Mouse (Mus musculus): Measurements from ENCODE around the gene 1520401A03Rik.

1520401A03Rik gene

GRCm38 (mm10) chr17:23742210-23742793 lies 19.7 kb upstream of the 1520401A03Rik start:
- DNase-seq: no peak

DNA sequence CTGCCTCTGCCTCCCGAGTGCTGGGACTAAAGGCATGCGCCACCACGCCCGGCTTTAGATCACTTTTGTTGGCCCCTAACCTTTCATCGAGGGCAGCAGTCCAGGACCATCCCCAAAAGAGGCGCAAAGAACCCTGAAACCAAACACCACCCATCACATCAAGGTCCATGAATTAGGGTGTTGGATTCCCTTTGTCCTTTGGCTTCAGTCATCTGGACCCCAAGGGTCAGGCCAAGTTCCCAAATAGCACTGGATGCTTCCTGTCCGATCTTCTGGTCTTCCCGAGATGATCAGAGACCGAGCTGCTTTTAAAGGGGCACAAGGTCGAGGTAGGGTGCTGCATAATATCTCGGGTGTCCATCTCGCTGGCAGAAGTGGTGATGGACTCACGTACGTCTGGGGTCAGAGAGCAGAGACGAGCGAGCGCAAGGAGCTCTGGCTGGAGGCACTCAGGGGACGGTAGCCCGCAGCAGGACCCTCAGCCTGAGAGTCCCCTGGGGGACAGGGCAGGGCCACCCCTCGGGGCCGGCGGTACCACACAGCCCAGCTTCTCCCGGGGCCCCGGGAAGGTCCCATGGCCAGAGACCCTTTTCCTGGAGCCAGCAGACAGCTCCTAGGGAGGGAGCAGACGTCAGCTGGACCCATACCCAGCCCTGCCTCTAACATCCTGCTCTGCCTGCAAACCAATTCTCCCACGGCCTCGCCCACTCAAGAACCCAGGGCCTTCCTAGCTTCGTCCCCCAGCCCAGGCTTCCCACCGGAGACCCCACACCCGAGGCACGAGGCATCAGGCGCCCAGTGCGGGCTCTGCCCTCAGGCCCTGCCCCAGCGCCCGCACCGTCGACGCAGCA lies 19.0 kb upstream of the 1520401A03Rik start:
- no peak for DNase-seq

DNA sequence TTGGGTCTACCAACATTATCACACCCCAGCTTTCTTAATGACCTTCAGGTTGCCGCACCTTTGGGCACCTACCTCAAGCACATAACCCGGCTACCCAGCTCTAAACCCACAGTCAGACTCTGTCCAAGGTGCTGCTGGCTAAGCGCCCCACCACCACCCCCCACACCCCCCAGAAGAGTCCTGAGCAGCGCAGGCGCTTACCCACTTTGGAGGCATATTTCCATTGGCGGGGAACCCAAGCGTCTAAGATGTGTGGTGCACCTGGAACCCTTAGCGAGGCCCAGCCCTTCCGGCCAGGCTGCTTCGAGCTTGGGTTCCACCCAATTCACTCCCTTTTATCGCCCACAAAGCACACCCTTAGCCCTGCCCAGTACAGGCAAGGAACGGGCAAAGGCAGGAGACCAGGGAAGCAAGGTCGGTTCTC lies 18.0 kb upstream of the 1520401A03Rik start, which contains the start of gene Paqr4:
Paqr4 (minus strand) TSS at position 270 of the 424 bp plus-strand sequence.
- DNase-seq: peak; percentile 51

- peak; percentile 91 for DNase-seq
These were observed 17.6 kb upstream of the 1520401A03Rik start for GRCm38 (mm10) chr17:23740136-23740584.

DNA sequence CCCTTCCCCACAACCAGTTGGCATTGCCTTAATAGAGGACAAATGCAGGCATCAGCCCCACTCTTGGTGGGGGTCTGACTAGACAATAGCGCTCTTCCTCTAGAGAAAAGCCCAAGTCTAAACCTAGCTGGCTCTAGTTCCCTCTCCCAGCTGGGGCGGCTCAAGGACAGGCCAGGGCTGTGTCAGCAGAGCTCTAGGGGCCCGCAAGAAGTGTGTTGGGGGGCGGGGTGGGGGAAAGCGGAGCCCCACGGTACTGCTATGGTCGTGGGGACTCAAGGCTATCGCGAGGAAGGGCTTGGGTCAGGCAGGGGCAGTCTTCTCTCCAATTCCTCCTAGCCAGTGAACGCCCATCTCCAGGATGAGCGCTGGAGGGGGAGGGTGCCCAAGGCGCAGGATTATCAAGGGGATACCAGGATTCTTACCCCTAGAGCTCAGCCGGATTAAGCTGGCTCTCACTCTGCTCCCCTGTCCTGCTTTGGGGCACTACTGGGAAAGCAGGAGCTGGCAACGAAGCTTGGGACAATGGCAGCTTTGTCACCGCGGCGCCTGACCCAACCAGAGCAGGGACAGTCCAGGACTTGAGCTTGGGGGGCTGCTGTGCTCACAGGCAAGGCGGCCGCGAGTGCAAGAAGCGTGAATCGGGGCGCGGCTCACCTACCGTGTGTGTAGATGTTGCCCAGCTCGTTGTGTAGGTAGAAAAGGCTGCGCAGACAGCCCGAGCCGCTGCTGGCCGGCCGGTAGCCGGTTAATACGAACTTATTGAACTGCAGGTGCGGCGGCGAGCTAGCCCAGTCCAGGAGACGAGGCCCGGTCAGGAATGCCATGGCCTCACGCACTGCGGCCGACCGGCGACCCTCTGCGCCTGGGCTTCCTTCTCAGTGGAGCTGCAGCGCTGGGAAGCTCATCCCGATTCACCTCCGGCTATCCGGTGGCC lies 16.9 kb upstream of the 1520401A03Rik start:
- DNase-seq: no peak

DNA sequence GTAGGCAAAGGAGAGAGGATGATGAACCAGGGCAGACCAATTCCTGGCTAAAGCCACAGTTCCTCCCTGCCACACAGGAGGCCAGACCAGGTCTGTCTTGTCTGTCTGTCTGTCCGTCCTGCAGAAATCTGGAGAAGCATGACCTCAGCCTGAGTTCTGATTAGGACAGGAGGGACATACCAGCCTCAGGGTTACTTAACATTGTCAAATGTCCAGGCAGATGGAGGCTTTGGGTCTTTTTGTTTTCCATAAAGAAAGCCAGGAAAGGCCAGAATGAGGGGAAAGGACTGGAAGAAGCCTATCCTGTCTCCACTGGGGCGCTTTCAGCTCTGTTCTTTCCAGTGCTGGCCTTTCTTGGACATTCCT lies 16.2 kb upstream of the 1520401A03Rik start:
- DNase-seq: no peak

GRCm38 (mm10) chr17:23737493-23738445 lies 15.2 kb upstream of the 1520401A03Rik start:
- DNase-seq: no peak

DNA sequence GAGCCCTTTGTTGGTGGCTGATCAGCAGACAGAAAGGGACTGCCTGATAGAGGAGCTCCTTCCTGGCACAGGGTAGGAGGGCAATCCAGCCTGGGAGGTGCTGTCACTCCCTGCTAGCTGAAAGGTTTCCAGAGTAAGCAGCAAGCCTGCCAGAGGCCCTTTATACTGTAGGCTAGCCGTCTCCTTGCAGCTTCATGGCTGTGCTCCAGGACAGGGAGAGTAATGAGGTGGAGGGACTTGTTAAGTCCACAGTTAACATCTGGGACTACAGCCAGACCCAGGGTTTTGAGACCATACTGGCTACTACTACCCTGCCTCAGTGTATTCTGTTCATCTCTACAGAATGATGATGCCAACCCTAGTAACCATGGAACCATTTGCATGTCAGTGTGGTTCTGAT lies 11.8 kb upstream of the 1520401A03Rik start:
- DNase-seq: no peak

GRCm38 (mm10) chr17:23730441-23730840 lies 7.9 kb upstream of the 1520401A03Rik start:
- DNase-seq: no peak

GRCm38 (mm10) chr17:23726758-23727142 lies 4.2 kb upstream of the 1520401A03Rik start:
- peak; percentile 69 for DNase-seq

GRCm38 (mm10) chr17:23725999-23726757 lies 3.6 kb upstream of the 1520401A03Rik start, which contains the start of gene Pkmyt1:
Gene Pkmyt1 (plus strand): TSS chr17:23726336.
- peak; percentile 95 for DNase-seq

DNA sequence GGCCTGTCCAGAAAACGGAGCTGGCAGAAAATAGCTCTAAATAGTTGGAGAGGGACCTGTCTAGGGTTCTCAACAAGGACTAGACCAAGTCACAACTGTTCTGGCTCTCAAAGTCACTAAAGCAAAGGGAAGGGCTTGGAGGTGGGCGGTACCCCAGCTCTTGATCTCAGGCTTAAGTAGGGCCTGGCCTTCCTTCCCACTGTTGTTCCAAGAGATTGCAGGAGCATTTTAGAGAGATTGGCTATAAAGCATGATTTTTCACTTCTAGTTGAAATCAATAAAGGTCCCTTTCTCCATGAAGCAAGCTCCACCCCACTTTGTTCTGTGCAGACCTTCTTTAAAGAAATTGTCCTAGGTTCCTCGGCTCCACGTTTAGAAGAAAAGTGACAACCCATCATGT lies 2.9 kb upstream of the 1520401A03Rik start:
- DNase-seq: no peak

DNA sequence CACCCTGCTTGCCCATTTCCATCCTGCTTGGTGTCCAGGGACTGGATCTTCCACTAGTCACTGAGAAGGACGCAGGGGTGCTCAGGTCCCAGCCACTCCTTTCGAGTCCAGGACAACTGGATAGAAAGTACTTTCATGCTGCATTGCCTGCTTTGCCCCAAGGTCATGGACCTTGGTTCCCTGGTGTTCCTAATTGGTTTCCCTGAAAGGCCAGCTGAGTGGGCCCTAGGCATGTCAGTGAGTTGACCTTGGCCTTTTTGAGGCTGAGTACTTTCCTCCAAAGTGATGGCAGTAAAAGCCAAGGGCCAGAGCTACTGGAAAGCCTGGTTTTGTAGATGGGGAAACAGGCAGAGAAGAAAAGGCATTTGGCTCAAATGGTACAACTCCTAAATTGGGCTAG lies 697 bp downstream of the 1520401A03Rik start:
- no peak for DNase-seq

DNA sequence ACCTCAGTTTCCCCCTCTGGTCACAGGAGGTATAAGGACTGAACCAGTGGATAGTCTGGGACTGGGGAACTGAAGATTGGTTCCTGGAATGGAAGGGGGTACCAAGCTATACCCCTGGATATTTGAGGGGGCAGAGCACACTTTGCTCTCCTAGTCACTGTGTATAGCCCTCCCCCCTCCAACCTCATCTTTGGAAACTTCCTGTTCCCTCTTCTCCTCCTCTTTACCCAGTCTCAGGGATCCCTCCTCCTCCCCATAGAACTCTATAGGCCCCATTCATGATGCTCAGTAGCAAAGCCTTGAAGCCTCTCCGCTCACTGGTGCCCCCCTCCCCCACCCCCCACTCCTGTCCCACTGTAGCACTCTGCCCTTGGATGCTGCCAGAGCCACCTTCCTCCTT lies 3.1 kb downstream of the 1520401A03Rik start:
- no peak for DNase-seq

DNA sequence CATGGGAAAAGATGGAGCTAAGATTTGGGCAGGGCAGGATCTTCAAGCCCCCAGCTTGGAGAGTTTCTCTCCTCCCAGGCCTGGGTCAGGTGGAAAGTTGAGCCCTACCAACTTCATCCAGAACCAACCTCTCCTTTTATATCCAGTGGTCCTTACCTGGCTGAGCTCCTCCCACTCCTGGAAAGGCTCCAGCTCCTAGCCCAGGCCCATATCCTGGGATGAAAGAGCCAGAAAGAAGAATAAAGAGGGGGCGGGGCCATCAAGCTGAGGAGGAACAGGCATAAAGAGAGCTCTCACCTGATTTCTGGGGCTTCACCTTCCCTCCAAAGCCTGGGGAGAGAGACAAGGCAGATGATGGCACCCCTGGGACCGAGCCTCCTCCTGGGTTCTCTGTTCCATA lies 5.6 kb downstream of the 1520401A03Rik start:
- no peak for DNase-seq

GRCm38 (mm10) chr17:23706212-23706611 lies 16.4 kb downstream of the 1520401A03Rik start:
- peak; percentile 72 for DNase-seq

DNA sequence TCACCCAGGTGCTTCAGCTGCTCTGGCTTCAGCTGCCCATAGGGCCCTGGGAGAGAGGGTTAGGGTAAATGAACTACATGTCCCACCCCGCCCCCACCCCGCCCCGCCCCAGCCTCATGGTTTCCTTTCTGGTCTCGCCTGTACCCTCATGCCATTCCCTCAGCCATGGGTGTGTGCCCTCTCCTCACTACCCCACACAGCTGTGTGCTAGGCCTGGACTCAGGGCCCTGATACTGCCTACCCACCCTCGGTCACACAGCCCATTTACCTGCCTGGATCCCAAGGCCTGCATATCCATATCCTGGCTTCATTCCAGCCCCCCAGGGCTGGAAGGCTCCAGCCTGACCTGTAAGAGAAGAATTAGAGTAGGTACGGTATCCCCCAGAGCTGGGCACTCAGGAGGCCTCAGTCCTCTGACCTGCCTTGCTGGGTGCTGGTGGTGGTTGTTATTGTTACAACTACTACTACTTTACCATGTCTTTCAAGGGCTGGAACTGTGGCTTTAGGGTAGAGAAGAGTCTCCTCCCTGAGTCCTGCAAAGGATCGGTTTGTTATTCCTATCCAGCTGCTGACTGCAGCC lies 17.0 kb downstream of the 1520401A03Rik start:
- no peak for DNase-seq

DNA sequence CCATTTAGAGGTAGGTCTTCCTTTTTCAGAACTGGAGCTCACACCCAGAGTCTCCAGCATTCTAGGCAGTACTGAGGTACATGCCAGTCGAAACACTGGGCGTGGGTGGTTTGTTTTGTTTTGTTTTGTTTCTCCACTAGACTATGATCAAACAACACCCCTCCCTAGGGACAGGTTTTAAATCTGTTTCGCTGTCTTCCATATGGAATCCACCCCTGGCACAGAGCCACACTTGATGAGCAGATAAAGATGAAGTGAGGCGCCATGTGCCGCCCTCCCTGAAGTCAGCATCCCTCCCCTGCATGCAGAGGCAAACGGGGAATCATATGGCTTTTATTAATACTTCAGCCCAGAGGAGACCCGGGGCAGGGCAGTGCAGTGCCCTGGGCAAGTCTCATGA lies 17.8 kb downstream of the 1520401A03Rik start:
- no peak for DNase-seq

DNA sequence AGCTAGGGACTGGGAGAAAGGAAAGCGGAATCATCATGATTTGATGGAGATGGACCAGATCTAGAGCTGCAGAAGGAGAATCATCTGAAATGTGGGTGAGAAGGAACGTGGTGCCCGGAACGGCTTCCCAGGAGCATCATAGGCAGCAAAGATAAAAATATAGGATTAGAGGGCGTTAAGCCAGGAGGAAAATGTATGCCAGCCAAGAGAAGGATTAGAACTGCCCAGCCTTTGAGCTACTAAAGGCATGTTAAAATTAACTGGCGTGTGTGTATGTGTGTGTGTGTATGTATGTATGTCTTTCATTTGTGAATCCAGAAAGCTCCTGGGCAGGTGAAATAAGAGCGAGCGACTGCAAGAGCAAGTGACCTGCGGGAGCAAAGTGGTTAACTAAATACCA lies 19.3 kb downstream of the 1520401A03Rik start:
- DNase-seq: no peak

DNA sequence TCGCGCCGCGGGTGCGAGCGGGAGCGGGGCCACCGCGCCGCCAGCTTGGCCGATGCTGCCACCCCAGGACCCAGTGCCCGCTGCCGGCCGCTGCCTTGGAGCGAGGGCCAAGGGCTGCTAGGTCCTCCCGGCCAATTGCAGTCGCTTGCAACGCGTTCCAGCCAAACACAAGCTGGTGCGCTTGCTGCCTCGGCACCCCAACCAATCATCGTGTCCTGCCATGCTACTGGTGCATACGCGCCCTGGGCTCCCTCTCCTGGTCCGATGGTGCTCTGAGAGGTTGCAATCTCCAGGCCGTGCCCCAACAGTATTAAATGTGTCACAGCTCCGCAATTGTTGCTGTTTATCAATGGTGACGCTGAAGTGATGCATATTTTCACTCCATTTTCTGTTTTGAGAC lies 22.5 kb downstream of the 1520401A03Rik start:
- peak; percentile 93 for DNase-seq

All from cerebellum, adult 11 months (tissue).